Mouse (Mus musculus) ES-E14 (cell line): ENCODE data around the gene Magi2. TPM values are rescaled to one million over a fixed set of nuclear protein-coding genes. Genes with fewer than 3 reads are reported as not detected.

Experiments used
- DNase-seq: peaks from one replicate; pipeline ENCODE4 v3.0.0-alpha.2; 2013; ENCODE audit warnings: low read depth, low spot score
- H3K27ac ChIP-seq: 2 replicates; pipeline ENCODE4 v1.5.1; 2012; ENCODE audit warnings: low read depth, mild to moderate bottlenecking, low read length, moderate library complexity, mixed read lengths; ENCODE audit not compliant: poor library complexity, insufficient read depth, severe bottlenecking
- H3K36me3 ChIP-seq: 2 replicates; pipeline ENCODE4 v1.6.1; 2012; ENCODE audit warnings: mild to moderate bottlenecking, low read length, moderate library complexity, mixed read lengths; ENCODE audit not compliant: control insufficient read depth, poor library complexity, insufficient read depth, severe bottlenecking
- H3K4me1 ChIP-seq, 2 experiments: fragments of 150-350 bp in 1 of 2; sonication (generic) in 1 of 2; 2 replicates each; pipeline ENCODE4 v1.6.1; 2012; ENCODE audit warnings: low read length in 2 of 2, mild to moderate bottlenecking in 1 of 2, mixed read lengths in 1 of 2; ENCODE audit not compliant: control insufficient read depth in 2 of 2, insufficient read depth in 2 of 2, poor library complexity in 1 of 2
- H3K4me3 ChIP-seq, 2 experiments: fragments of 150-350 bp in 1 of 2; sonication (generic) in 1 of 2; 2 replicates each; pipeline ENCODE4 v1.5.1; 2012; ENCODE audit warnings: low read length in 2 of 2, low read depth in 1 of 2, mild to moderate bottlenecking in 1 of 2, mixed read lengths in 1 of 2; ENCODE audit not compliant: insufficient read depth in 1 of 2, poor library complexity in 1 of 2, severe bottlenecking in 1 of 2
- H3K9ac ChIP-seq: 2 replicates; pipeline ENCODE4 v1.6.1; 2012; ENCODE audit warnings: low read depth, mild to moderate bottlenecking, low read length, mixed read lengths; ENCODE audit not compliant: poor library complexity, insufficient read depth, severe bottlenecking
- H3K9me3 ChIP-seq: fragments of 150-350 bp; sonication (generic); 2 replicates; pipeline ENCODE4 v1.6.1; 2012; ENCODE audit warnings: low read depth, mild to moderate bottlenecking, low read length; ENCODE audit not compliant: control insufficient read depth, insufficient read depth
- CHD2 ChIP-seq: IDR thresholded peaks from 2 replicates; pipeline ENCODE4 v1.6.1; 2014; ENCODE audit warnings: mild to moderate bottlenecking, low read depth, low read length, inconsistent platforms
- HCFC1 ChIP-seq: IDR thresholded peaks from 2 replicates; pipeline ENCODE4 v1.6.1; 2012; ENCODE audit warnings: low read length, inconsistent platforms, borderline replicate concordance; ENCODE audit not compliant: insufficient read depth
- MAFK ChIP-seq: IDR thresholded peaks from 2 replicates; pipeline ENCODE4 v1.6.1; 2014; ENCODE audit warnings: mild to moderate bottlenecking, low read depth, low read length, inconsistent platforms; ENCODE audit not compliant: insufficient read depth
- ZC3H11A ChIP-seq: IDR thresholded peaks from 2 replicates; pipeline ENCODE4 v1.6.1; 2012; ENCODE audit warnings: low read depth, mild to moderate bottlenecking, inconsistent platforms, low read length, borderline replicate concordance
- ZNF384 ChIP-seq: IDR thresholded peaks from 2 replicates; pipeline ENCODE4 v1.6.1; 2012; ENCODE audit warnings: low read depth, low read length, inconsistent platforms
- in situ Hi-C, 2 experiments: fragments of 600-800 bp; cut with MboI; formaldehyde crosslinking; loops; one replicate each; pipeline ENCODE4 v1.15.1; 2025; ENCODE audit warnings: low sequenced_read_pairs in 2 of 2, inconsistent platforms in 1 of 2; ENCODE audit not compliant: unreplicated experiment in 2 of 2
- total RNA-seq: library from RNA; depleted of rRNA; stranded (reverse); fragments of 300-350 nt; gene quantifications from 2 replicates; pipeline ENCODE4 v1.2.3, GENCODE M21; 2012

The Magi2 gene
- total RNA-seq, 1 experiment: 0.85 TPM

DNA sequence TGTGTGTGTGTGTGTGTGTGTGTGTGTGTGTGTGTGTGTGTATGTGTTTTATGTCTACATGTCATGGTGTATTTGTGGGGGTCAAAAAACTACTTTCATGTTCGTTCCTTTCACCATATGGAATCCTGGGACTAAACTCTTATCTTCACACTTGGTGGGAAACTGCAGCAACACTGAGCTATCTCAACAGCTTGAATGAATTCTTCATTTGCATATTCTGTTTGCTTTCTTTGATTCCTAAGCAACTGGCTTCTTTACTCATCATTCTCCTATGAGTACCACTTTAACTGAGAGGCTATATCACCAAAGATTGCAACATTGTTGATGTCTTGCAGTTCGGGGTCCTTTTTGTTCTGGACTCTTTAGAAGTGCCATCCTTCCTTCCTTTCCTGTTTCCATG is 986.5 kb downstream of the Magi2 start:
- no peaks in the 10 kb centered on the region for H3K36me3 ChIP-seq
- in situ Hi-C loops: no loop called here
- H3K9ac ChIP-seq: no peak overlapping the region
- H3K9me3 ChIP-seq: no peaks in the 10 kb centered on the region
- TF ChIP-seq ZC3H11A: no peak
- no peak for TF ChIP-seq MAFK
- no peak for TF ChIP-seq HCFC1
- TF ChIP-seq ZNF384: no peak
- TF ChIP-seq CHD2: no peak
- no peak for DNase-seq
- H3K4me1 ChIP-seq: no peaks in the 10 kb centered on the region
- no peak overlapping the region for H3K4me3 ChIP-seq
- no peak overlapping the region for H3K27ac ChIP-seq

DNA sequence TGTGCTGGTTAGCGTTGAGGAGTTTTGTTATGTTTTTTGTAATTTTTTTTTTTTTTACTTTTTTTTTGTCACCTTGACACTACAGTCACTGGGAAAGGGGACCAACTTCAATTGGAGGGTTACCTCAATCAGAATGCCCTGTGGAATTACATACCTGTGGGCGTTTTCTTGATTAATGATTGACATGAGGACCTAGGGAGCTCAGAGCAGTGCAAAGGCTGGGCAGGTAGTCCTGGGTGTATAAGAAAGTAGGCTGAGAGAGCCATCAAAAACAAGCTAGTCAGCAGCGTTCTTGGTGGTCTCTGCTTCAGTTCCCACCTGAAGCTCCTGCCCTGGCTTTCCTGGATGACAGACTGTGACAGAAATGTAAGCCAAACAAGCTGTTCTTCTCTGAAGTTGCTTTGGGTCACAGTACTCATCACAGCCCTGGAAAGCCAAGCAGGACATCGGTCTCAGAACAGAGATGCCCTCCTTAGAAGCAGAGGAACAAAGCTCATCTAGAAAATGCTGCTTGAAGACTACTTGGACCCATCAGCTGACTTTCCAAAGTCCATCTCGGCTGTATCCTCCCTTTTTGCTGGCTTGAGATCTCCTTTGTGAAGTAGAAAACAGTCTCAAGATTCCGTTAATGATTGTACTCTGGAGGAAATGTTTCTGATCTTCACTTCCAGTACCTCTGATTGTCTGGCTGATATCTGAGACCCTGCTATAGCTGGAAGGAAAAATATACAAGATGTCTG is 999.8 kb downstream of the Magi2 start:
- in situ Hi-C loops: no loop called here
- no peak overlapping the region for H3K4me3 ChIP-seq
- DNase-seq: no peak
- no peak overlapping the region for H3K9ac ChIP-seq
- H3K9me3 ChIP-seq: no peaks in the 10 kb centered on the region
- no peaks in the 10 kb centered on the region for H3K36me3 ChIP-seq
- H3K27ac ChIP-seq: no peak overlapping the region
- H3K4me1 ChIP-seq: no peaks in the 10 kb centered on the region
- TF ChIP-seq HCFC1 (no peak), MAFK (no peak), ZC3H11A (no peak)

DNA sequence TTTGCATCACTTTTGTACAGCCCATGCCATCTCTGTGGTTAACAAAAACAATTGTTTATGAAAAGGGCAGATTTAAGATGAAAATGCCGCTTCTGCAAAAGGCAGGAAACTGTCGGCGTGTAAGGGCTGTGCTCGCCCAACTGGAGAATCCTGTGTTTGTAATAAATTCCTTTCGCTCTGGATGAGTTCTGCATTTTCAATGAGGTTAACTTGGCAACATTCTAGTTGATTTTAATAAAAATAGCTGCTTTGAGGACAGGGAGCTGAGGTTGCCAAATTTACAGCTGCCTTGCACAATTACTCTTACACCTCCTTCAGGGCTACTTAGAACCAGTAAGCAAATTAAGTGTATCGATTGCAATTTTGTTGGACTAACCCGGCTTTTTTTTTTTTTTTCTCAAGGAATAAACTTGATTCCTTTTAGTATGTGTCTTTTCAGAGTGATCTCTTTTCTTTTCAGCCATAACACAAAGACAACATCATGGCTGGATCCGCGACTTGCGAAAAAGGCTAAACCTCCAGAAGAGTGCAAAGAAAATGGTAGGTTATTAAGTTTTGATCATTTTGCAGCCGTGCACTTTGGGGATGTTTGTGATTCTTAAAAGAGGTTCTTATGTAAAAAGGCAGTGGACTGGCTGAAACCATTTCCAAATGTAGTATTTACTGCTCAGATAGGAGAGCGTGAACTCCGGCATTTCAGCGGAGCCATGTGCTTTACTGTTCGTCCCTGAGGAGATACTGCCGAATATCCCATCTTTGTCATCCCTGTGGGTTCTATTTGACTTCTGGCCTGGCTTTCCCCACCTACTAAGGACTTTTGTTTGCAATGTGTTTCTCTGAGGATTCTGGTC is 1001.3 kb downstream of the Magi2 start:
- DNase-seq: no peak
- in situ Hi-C loops: no loop called here
- Histone ChIP-seq H3K4me1 (no peaks in the 10 kb centered on the region), H3K27ac (no peak overlapping the region), H3K9me3 (no peaks in the 10 kb centered on the region), H3K36me3 (no peaks in the 10 kb centered on the region), H3K4me3 (no peak overlapping the region), H3K9ac (no peak overlapping the region)
- TF ChIP-seq MAFK: no peak
- no peak for TF ChIP-seq CHD2
- no peak for TF ChIP-seq ZC3H11A
- TF ChIP-seq ZNF384: no peak
- no peak for TF ChIP-seq HCFC1

DNA sequence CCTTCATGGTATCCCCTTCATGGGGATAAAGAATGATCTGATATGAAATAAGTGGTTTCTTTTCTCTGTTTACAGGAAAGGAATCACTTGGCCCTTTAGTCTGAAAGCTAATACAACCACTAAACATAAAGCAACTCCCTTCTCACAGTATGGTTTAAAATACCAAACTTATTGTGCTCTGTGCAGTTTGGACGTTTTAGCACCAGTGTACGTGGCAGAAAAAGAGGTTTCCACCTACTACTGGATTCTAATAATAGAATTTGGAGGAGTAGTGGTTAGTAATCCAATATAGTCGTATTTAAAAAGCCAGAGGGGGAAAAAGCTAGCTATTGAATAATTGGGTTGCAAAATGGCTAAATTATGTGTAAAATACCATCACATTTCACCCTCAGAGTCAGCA is 1005.1 kb downstream of the Magi2 start:
- in situ Hi-C loops: no loop called here

More for the DNA sequence above, 1005.1 kb downstream of the Magi2 start:
- Histone ChIP-seq H3K9ac (no peak overlapping the region), H3K4me3 (no peak overlapping the region), H3K36me3 (no peaks in the 10 kb centered on the region), H3K27ac (no peak overlapping the region), H3K9me3 (no peaks in the 10 kb centered on the region), H3K4me1 (no peaks in the 10 kb centered on the region)
- DNase-seq: no peak
- no peak for TF ChIP-seq MAFK
- no peak for TF ChIP-seq ZNF384
- no peak for TF ChIP-seq HCFC1
- no peak for TF ChIP-seq CHD2
- TF ChIP-seq ZC3H11A: no peak
